Mouse (Mus musculus): ENCODE measurements at regions not wholly inside any gene's neighbourhood (a gene's known extent, or its start where the extent isn't known, plus 50 kb on each side); places are given as distances from the start of the nearest gene placed in this dataset.

DNA sequence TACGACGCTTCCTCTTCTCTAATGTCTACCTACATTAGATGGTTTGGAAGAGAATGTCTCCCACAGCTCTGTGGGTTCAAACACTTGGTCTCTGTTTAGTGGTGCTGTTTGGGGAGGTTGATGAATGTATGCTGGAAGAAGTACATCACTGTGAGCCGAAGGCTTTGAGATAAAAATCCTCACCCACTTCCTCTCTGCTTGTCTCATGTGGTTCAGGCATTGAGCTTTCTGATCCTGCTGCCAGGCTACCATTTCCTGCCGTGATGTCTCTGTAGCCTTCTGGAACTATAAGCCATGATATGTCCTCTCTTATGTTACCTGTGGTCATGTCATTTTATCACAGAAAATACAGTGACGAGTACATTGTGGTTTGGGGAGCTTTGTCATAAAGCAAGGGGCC is 122.5 kb upstream of the Cdh5 start:
- Histone ChIP-seq H3K9ac (ENCODE audit: low read depth, low read length) (no peak overlapping the region), H3K79me2 (replicated peaks; ENCODE audit: control insufficient read depth, insufficient read depth, low read length) (no peaks in the 10 kb centered on the region), H3K27ac (no peak overlapping the region), H3K4me3 (no peak overlapping the region), H3K36me3 (ENCODE audit: control insufficient read depth, insufficient read depth, low read length) (no peaks in the 10 kb centered on the region), H3K4me1 (ENCODE audit: control insufficient read depth, insufficient read depth, low read length) (no peaks in the 10 kb centered on the region), H3K27me3 (ENCODE audit: control insufficient read depth, insufficient read depth, low read length) (no peaks in the 10 kb centered on the region)
- DNase-seq: no peak
- no peak for TF ChIP-seq EP300 (IDR thresholded peaks at IDR 0.05; ENCODE audit: insufficient read depth, low read depth, low read length)
- no peak for TF ChIP-seq CTCF (IDR thresholded peaks at IDR 0.05)
- TF ChIP-seq POLR2A (IDR thresholded peaks at IDR 0.05; ENCODE audit: insufficient read depth, low read depth, low read length): no peak
- intact Hi-C loops (cut with DNase I): no loop called here
- 61% methylated on average over 5 of the region's 5 CpGs for WGBS

DNA sequence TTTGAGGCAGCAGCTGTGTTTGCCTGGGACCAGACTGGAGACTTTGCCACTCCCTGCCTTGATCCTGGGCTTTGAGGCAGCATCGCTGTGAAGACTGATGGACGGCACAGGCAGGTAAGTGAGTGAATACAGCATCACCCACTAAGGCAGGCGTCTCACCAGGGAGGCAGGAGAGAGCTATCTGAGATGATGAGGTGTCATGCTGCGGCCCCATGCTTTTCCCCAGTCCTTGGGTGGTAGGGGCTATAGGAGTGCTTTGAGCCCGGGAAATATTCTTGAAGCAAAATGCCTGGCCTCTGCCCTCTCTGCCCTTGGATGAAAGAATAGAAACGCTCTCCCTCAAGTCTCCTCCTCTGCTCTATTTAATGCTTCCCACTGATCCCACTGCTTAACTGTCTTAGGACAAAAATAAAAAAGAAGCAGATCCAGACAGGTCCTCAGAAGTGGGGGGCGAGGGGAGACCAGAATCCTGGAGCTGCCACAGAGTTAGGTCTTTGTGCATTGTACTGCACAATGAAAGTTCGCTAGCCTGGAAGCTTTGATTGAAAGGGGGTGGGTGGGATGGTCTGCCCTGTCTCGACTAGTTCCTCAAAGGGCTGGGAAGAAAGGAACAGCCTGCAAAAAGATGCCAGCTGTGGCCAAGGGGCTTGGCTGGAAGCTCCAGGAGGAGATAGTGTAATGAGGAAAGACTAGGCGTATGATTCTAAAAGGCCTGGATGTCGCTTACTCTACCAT is 117.4 kb upstream of the Cdh5 start:
- Histone ChIP-seq H3K9ac (ENCODE audit: low read depth, low read length) (no peak overlapping the region), H3K27me3 (ENCODE audit: control insufficient read depth, insufficient read depth, low read length) (no peaks in the 10 kb centered on the region), H3K4me3 (no peak overlapping the region), H3K4me1 (ENCODE audit: control insufficient read depth, insufficient read depth, low read length) (no peaks in the 10 kb centered on the region), H3K27ac (no peak overlapping the region), H3K36me3 (ENCODE audit: control insufficient read depth, insufficient read depth, low read length) (no peaks in the 10 kb centered on the region), H3K79me2 (replicated peaks; ENCODE audit: control insufficient read depth, insufficient read depth, low read length) (no peaks in the 10 kb centered on the region)
- DNase-seq: no peak
- 73% methylated on average over 11 of the region's 11 CpGs for WGBS
- TF ChIP-seq POLR2A (IDR thresholded peaks at IDR 0.05; ENCODE audit: insufficient read depth, low read depth, low read length) (no peak), EP300 (IDR thresholded peaks at IDR 0.05; ENCODE audit: insufficient read depth, low read depth, low read length) (no peak), CTCF (IDR thresholded peaks at IDR 0.05) (no peak)
- intact Hi-C loops (cut with DNase I): no loop called here

DNA sequence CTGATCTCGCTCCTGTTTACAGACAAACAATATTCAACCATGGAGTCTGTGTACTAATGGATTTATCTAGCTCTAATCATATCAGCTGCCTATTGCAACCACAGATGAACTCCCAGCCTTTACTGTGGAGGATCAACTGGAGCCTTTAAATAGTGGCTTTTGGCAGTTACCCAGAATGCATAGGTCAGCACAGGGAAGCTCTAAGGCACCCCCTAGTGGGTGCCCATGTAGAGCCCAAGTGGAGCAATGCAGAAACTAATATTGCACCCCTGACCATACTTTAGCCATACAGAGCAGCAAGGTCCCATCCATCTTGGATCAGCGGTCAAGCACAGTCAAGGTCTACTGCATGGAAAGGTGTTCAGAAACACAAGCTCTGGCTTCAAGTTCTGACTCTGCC is 115.8 kb upstream of the Cdh5 start:
- Histone ChIP-seq H3K27me3 (ENCODE audit: control insufficient read depth, insufficient read depth, low read length) (no peaks in the 10 kb centered on the region), H3K4me1 (ENCODE audit: control insufficient read depth, insufficient read depth, low read length) (no peaks in the 10 kb centered on the region), H3K27ac (no peak overlapping the region), H3K9ac (ENCODE audit: low read depth, low read length) (no peak overlapping the region), H3K4me3 (no peak overlapping the region), H3K79me2 (replicated peaks; ENCODE audit: control insufficient read depth, insufficient read depth, low read length) (no peaks in the 10 kb centered on the region), H3K36me3 (ENCODE audit: control insufficient read depth, insufficient read depth, low read length) (no peaks in the 10 kb centered on the region)
- intact Hi-C loops (cut with DNase I): no loop called here
- TF ChIP-seq EP300 (IDR thresholded peaks at IDR 0.05; ENCODE audit: insufficient read depth, low read depth, low read length) (no peak), CTCF (IDR thresholded peaks at IDR 0.05) (no peak), POLR2A (IDR thresholded peaks at IDR 0.05; ENCODE audit: insufficient read depth, low read depth, low read length) (no peak)
- DNase-seq: no peak
- WGBS: 90% methylated on average over 2 of the region's 2 CpGs

DNA sequence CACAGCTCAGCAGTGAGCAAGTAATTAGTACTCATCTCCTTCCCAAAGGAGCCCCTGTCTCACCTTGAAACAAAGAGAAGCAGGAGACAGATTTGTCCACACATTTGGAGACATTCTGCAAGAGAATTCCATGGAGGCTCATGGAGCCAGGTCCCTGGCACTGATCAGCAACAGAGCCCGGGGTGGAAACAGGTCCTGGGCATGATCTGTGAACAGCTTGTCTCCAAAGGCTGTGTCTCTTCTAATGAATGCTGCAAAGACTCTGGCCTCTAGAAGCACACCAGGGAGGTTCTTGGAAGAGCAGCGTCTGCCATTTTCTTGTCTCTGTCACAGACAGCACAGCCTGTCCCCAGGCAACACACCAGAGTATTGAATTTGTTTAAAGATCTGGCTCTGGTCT is 107.5 kb upstream of the Cdh5 start:
- no peak for DNase-seq
- no peaks in the 10 kb centered on the region for H3K27me3 ChIP-seq (ENCODE audit: control insufficient read depth, insufficient read depth, low read length)
- no peak overlapping the region for H3K9ac ChIP-seq (ENCODE audit: low read depth, low read length)
- WGBS: 75% methylated on average over 2 of the region's 2 CpGs
- no peaks in the 10 kb centered on the region for H3K79me2 ChIP-seq (replicated peaks; ENCODE audit: control insufficient read depth, insufficient read depth, low read length)
- H3K36me3 ChIP-seq (ENCODE audit: control insufficient read depth, insufficient read depth, low read length): no peaks in the 10 kb centered on the region
- TF ChIP-seq POLR2A (IDR thresholded peaks at IDR 0.05; ENCODE audit: insufficient read depth, low read depth, low read length): no peak
- TF ChIP-seq EP300 (IDR thresholded peaks at IDR 0.05; ENCODE audit: insufficient read depth, low read depth, low read length): no peak
- TF ChIP-seq CTCF (IDR thresholded peaks at IDR 0.05): no peak
- H3K4me1 ChIP-seq (ENCODE audit: control insufficient read depth, insufficient read depth, low read length): no peaks in the 10 kb centered on the region
- no peak overlapping the region for H3K27ac ChIP-seq
- intact Hi-C loops (cut with DNase I): no loop called here
- no peak overlapping the region for H3K4me3 ChIP-seq

DNA sequence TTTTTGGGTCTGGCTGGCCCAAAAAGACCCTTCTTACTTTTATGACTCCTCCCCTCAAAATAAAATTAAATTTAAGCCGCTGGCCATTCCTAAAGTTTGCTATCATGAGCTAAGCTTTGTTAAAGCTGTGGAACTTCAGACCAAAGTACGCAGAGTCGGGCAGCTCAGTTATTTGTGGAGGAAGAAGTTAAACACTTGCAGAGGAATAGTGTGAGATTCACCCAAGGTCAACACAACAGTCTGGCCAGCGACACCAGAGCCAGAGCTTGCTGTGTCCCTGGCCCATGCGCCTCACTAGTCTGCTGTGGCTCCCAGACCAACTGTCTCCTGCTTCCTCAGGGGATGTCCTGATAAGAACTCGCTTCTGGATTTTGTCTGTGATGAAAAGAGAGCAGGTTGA is 103.3 kb upstream of the Cdh5 start:
- Histone ChIP-seq H3K79me2 (replicated peaks; ENCODE audit: control insufficient read depth, insufficient read depth, low read length) (no peaks in the 10 kb centered on the region), H3K27me3 (ENCODE audit: control insufficient read depth, insufficient read depth, low read length) (no peaks in the 10 kb centered on the region), H3K27ac (no peak overlapping the region), H3K4me1 (ENCODE audit: control insufficient read depth, insufficient read depth, low read length) (no peaks in the 10 kb centered on the region), H3K9ac (ENCODE audit: low read depth, low read length) (no peak overlapping the region), H3K4me3 (no peak overlapping the region), H3K36me3 (ENCODE audit: control insufficient read depth, insufficient read depth, low read length) (no peaks in the 10 kb centered on the region)
- TF ChIP-seq POLR2A (IDR thresholded peaks at IDR 0.05; ENCODE audit: insufficient read depth, low read depth, low read length) (no peak), EP300 (IDR thresholded peaks at IDR 0.05; ENCODE audit: insufficient read depth, low read depth, low read length) (no peak), CTCF (IDR thresholded peaks at IDR 0.05) (no peak)
- intact Hi-C loops (cut with DNase I): no loop called here
- peak in 1 of 2 experiments; percentile 8 for DNase-seq
- 46% methylated on average over 6 of the region's 6 CpGs for WGBS

DNA sequence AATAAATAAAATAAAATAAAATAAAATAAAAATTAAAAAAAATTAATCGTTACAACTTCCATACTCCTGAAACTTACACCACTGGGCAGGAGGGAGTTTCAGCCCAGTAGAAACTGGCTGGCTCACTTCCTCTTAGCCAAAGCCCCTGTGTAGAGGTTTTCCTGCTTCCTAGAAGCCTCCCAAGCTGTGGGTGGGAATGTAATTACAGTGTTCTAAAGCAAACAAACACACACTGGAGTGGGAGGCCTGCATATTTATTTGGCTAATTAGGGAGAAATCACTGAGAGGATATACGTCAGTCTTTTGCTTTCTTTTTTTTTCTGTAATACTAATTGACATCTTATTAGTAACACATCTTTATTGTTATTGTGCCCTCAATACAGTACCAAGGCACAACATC is 94.2 kb upstream of the Cdh5 start:
- no peaks in the 10 kb centered on the region for H3K36me3 ChIP-seq (ENCODE audit: control insufficient read depth, insufficient read depth, low read length)
- H3K79me2 ChIP-seq (replicated peaks; ENCODE audit: control insufficient read depth, insufficient read depth, low read length): no peaks in the 10 kb centered on the region
- intact Hi-C loops (cut with DNase I): no loop called here
- no peak overlapping the region for H3K9ac ChIP-seq (ENCODE audit: low read depth, low read length)
- no peak for TF ChIP-seq CTCF (IDR thresholded peaks at IDR 0.05)
- no peak for TF ChIP-seq POLR2A (IDR thresholded peaks at IDR 0.05; ENCODE audit: insufficient read depth, low read depth, low read length)
- TF ChIP-seq EP300 (IDR thresholded peaks at IDR 0.05; ENCODE audit: insufficient read depth, low read depth, low read length): no peak
- 66% methylated on average over 2 of the region's 2 CpGs for whole genome bisulfite sequencing
- H3K27ac ChIP-seq: no peak overlapping the region
- no peak overlapping the region for H3K4me3 ChIP-seq
- no peak for DNase-seq
- H3K27me3 ChIP-seq (ENCODE audit: control insufficient read depth, insufficient read depth, low read length): no peaks in the 10 kb centered on the region
- no peaks in the 10 kb centered on the region for H3K4me1 ChIP-seq (ENCODE audit: control insufficient read depth, insufficient read depth, low read length)

All from heart, adult 2 months (tissue).